Mouse (Mus musculus) cortical plate, adult 2 months (tissue): ENCODE measurements at regions not wholly inside any gene's neighbourhood (a gene's known extent, or its start where the extent isn't known, plus 50 kb on each side); places are given as distances from the start of the nearest gene placed in this dataset.

Source experiments
- H3K27ac ChIP-seq: fragments of 200-500 bp; 2 replicates; pipeline ENCODE4 v1.5.1; 2012; ENCODE audit warnings: low read length, control low read depth, inconsistent platforms; ENCODE audit not compliant: insufficient read depth
- H3K4me1 ChIP-seq: fragments of 200-500 bp; 2 replicates; pipeline ENCODE4 v1.6.1; 2011; ENCODE audit warnings: low read length; ENCODE audit not compliant: control insufficient read depth, insufficient read depth
- H3K4me3 ChIP-seq: fragments of 200-500 bp; 2 replicates; pipeline ENCODE4 v1.5.1; 2011; ENCODE audit warnings: mild to moderate bottlenecking, low read length, control low read depth; ENCODE audit not compliant: insufficient read depth
- CTCF ChIP-seq: fragments of 200-500 bp; IDR thresholded peaks from 2 replicates; pipeline ENCODE4 v1.5.1; 2011; ENCODE audit warnings: mild to moderate bottlenecking, control low read depth, low read length; ENCODE audit not compliant: insufficient read depth; ENCODE audit errors: extremely low read depth
- POLR2A ChIP-seq: fragments of 200-500 bp; IDR thresholded peaks from 2 replicates; pipeline ENCODE4 v1.6.1; 2011; ENCODE audit warnings: mild to moderate bottlenecking, low read length, control low read depth; ENCODE audit not compliant: insufficient read depth; ENCODE audit errors: extremely low read depth

DNA sequence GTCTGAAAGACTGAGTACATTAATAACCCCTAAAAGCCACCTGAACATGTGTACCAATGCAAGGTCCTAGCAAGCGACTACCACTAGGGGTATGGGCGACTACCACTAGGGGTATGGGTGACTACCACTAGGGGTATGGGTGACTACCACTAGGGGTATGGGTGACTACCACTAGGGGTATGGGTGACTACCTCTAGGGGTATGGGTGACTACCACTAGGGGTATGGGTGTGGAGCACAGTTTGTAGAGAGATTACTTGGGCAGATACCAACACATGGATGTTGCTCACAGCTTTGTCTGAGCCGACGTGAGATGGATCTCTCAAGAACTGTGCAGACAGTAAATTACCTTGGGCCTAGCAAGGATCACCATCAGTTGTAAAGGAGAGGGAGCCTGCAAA, 299.2 kb upstream of the Kcnh8 start:
- Histone ChIP-seq H3K27ac (no peak overlapping the region), H3K4me3 (no peak overlapping the region), H3K4me1 (peaks cover 1% of the 10 kb centered on the region; the same call in 1 of the 2 replicates)
- TF ChIP-seq POLR2A = no peak
- no peak for TF ChIP-seq CTCF

DNA sequence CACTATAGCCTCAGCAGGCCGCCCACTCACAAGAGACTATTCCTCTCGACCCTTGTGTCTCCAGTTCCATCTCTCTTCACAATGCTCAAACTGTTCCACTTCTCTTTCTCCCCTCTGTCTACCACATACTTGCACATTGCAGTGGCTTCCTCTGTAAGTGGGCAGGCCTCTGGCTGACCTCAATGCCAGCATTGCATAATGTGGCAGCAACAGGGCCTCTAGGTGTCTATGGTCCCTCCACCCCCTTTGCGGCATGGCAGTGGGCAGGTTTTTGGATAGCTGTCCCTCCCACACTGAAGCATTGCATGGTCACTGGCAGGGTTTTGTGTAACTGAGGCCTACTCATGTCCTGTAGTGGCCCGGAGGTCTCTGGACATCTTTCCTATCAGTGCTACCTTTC, 302.7 kb upstream of the Kcnh8 start:
- TF ChIP-seq CTCF (no peak), POLR2A (no peak)
- H3K4me1 ChIP-seq = no peaks in the 10 kb centered on the region
- H3K4me3 ChIP-seq = no peak overlapping the region
- H3K27ac ChIP-seq = no peak overlapping the region

DNA sequence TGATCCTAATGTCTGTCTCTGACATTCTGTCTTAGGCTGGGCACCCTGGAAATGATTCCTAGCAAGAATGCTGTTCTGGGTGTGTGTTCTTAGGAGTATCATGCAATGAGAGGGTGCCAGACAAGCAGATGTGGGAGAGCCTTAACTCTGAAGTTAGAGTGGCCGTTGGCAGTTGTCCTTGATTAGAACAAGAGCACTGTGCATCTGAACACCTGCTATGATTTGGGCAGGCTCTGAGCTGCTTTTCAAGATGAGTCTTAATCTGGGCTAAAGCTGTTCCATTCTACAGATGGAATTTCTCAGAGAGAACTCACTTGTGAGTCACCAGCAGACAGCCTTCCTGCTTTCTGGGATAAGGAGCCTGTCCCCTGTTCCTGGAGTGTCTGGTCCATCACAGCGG, 317.1 kb upstream of the Kcnh8 start:
- H3K4me3 ChIP-seq = no peak overlapping the region
- no peak overlapping the region for H3K27ac ChIP-seq
- no peaks in the 10 kb centered on the region for H3K4me1 ChIP-seq
- TF ChIP-seq CTCF (no peak), POLR2A (no peak)

DNA sequence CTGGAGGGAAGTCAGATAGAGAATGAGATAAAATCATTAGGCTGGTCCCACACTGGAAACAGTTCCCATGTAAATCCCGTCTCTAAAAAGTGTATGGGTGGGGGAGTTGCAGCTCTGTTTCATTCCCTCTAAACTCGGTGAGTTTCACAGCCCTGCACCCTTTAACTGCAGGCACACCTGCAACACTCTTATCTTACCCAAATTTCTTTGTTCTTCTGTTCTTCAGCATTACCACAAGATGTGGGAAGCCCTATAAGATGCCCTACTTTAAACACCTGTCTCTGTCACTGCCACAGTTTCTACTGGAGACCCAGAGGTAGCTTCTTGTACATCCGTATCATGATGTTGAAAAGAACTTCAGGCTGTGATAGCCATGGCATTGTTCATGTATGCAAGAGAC, 320.2 kb upstream of the Kcnh8 start:
- Histone ChIP-seq H3K4me1 (no peaks in the 10 kb centered on the region), H3K4me3 (no peak overlapping the region), H3K27ac (no peak overlapping the region)
- TF ChIP-seq POLR2A (no peak), CTCF (no peak)

DNA sequence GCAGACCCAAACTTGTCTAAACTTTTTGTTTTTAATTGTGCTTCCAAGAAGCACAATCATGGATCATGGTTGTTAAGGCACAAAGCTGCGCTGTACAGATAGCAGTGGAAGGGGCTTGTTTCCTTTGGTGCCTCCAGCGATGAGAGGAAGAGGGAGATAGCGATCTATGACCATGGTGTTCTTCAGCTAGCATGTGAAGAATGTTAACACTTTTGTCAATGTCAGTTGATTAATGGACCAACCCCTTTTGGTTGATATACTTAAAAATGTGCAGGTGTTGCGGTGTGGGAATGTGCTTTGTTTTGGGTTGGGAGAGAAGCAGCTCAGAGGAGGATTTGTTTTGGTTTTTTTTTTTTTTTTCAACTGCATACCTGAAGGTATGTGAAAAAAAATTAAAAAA, 324.0 kb upstream of the Kcnh8 start:
- H3K27ac ChIP-seq = no peak overlapping the region
- no peak overlapping the region for H3K4me3 ChIP-seq
- TF ChIP-seq CTCF (no peak), POLR2A (no peak)
- H3K4me1 ChIP-seq = no peaks in the 10 kb centered on the region

DNA sequence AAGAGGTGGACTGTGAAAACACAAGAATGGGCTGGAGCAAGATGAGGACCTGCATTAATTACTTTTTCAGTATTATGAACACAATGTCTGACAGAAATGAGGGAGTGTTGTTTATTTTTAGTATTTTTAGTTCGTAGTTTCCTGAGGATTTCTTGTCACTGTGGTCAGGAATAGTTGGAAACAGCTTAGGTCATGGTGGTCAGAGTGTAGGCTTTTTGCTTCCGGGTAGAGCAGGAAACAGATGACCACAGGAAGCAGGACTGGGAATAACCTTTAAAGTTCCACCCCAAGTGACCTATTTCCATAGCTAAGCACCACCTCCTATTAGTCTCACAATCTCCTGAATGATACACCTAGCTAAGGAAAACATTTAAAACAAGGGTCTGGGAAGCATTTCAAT, 333.7 kb upstream of the Kcnh8 start:
- no peak overlapping the region for H3K4me3 ChIP-seq
- H3K27ac ChIP-seq = no peak overlapping the region
- TF ChIP-seq POLR2A = no peak
- no peak for TF ChIP-seq CTCF
- no peaks in the 10 kb centered on the region for H3K4me1 ChIP-seq

DNA sequence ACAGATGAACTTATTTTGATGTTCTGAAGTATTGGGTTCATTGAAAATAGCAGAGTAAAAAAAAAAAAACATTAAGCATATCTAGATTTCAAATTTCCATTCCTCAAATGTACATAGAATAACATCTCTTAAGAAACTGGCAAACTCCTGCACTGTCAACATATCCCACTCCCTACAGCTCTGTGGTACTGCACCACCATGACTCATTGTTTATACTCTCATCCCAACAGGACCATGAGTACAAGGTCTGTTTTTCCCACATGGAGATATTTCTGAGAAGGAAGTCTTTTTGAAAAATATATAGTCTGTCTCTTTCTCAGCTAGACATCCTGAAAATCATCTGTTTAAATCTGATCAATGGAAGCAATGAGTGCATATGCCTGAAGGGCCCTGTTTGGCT, 351.2 kb upstream of the Kcnh8 start:
- Histone ChIP-seq H3K4me3 (no peak overlapping the region), H3K27ac (no peak overlapping the region), H3K4me1 (no peaks in the 10 kb centered on the region)
- no peak for TF ChIP-seq POLR2A

DNA sequence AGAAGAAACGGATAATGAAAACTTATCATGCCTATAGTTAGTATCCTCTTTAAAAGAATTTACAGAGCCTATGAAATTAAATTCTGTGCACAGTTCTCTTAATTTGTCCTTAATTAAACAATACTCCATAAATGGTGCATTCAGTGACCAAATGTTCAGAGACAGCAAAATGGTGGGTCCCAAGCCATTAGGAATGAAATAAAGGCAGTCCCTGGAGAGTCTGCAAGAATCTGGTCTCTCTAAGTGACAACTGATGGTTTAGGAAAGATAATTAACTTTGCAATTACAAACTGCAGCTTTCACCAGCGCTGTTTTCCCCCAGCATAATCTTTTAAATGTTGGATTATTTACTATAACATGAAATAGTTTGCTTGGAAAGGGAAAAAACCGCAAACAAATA, 376.9 kb upstream of the Kcnh8 start:
- TF ChIP-seq CTCF (no peak), POLR2A (no peak)
- Histone ChIP-seq H3K4me1 (no peaks in the 10 kb centered on the region), H3K4me3 (no peak overlapping the region), H3K27ac (no peak overlapping the region)

DNA sequence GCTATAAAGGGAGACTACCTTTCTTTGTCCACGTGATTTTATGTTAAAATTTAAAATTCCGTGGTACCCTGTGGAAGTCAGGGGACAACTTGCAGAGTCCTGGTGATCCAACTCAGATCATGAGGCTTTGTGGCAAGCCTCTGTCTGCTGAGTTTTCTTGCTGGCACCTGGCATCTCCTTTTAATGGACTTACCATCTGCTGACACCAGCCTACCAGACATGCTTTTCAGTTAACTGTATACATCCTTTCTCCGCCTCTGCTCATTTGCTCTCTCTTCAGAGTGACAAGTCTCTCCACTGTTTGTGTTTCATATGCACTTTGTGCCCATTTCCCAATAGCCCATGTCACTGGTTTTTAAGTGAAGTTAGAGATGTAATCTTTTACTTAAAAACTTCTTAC, 382.1 kb upstream of the Kcnh8 start:
- no peak for TF ChIP-seq POLR2A
- no peak for TF ChIP-seq CTCF
- Histone ChIP-seq H3K4me3 (no peak overlapping the region), H3K4me1 (no peaks in the 10 kb centered on the region), H3K27ac (no peak overlapping the region)

DNA sequence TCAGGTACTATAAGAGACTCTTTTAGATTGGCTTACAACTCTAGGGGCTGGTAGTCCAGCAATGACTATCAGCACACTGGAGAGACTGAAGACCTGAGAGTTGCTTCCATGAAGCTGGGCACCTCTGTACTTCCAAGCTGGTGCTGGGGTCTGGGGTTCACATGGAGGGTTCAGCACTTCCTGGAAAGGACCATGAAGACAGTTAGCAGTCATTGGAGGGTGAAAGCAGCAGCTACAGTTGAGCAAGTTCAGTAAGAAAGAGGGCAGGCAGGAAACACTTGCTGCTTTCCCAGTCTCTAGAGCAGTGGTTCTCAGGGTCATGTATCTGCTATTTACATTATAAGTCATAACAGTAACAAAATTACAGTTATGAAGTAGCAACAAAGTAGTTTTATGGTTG, 384.3 kb upstream of the Satb1 start:
- H3K27ac ChIP-seq = no peak overlapping the region
- no peak for TF ChIP-seq CTCF
- TF ChIP-seq POLR2A = no peak
- H3K4me3 ChIP-seq = no peak overlapping the region
- H3K4me1 ChIP-seq = no peaks in the 10 kb centered on the region

DNA sequence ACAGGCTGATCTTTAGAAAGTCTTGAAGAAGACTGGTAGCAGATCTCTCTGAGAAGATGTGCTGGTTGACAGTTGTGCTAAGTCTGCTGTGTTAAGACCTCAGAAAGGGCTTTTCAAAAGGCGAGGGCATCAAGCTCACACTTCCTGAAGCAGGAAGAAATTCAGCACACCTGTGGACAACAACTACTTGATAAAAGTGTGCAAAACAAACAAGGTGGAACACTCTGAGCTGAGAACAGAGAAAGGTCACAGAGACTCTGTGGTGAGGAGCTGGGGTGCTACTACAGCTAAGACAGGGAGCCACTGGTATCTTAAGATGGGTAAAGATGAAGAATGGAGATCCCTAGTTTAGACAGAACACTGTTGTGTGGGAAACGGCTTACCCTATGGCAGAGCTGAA, 379.9 kb upstream of the Satb1 start:
- Histone ChIP-seq H3K4me1 (no peaks in the 10 kb centered on the region), H3K4me3 (no peak overlapping the region), H3K27ac (no peak overlapping the region)
- TF ChIP-seq CTCF (no peak), POLR2A (no peak)
